Mouse (Mus musculus) G1E (cell line): Measurements from ENCODE around the gene Ctdsp2. TPM values are rescaled to one million over a fixed set of nuclear protein-coding genes. Genes with fewer than 3 reads are reported as not detected.

Experiments
- ATAC-seq: 2 replicates; pipeline ENCODE4 v1.8.0; 2016; ENCODE audit warnings: mild to moderate bottlenecking; ENCODE audit not compliant: insufficient number of reproducible peaks, poor library complexity, low FRiP score, severe bottlenecking; ENCODE audit errors: extremely low read depth
- DNase-seq: peaks from one replicate; pipeline ENCODE4 v3.0.0; 2012; ENCODE audit warnings: low spot score
- H3K27me3 ChIP-seq: 2 replicates; pipeline ENCODE4 v1.6.1; 2012; ENCODE audit warnings: mild to moderate bottlenecking, low read length, inconsistent platforms; ENCODE audit not compliant: insufficient read depth
- H3K36me3 ChIP-seq: replicated peaks from 2 replicates; pipeline ENCODE3; 2012; ENCODE audit warnings: mild to moderate bottlenecking, inconsistent platforms
- H3K4me1 ChIP-seq: 2 replicates; pipeline ENCODE4 v1.6.1; 2012; ENCODE audit warnings: low read depth, low read length, inconsistent platforms, mixed read lengths; ENCODE audit not compliant: insufficient read depth
- H3K4me3 ChIP-seq: 2 replicates; pipeline ENCODE4 v1.5.1; 2012; ENCODE audit warnings: low read depth, mild to moderate bottlenecking, inconsistent platforms, low read length, moderate library complexity, mixed read lengths
- H3K9me3 ChIP-seq: replicated peaks from 2 replicates; pipeline ENCODE4 v1.6.1; 2012; ENCODE audit warnings: inconsistent platforms
- CTCF ChIP-seq: IDR thresholded peaks from 2 replicates; pipeline ENCODE4 v1.5.1; 2012; ENCODE audit warnings: low read depth, low read length, inconsistent platforms, mixed read lengths
- GATA1 ChIP-seq: IDR thresholded peaks from 2 replicates; pipeline ENCODE4 v1.6.1; 2012; ENCODE audit warnings: borderline replicate concordance, low read length, inconsistent platforms, mixed read lengths
- GATA2 ChIP-seq: IDR thresholded peaks from 2 replicates; pipeline ENCODE4 v1.6.1; 2012; ENCODE audit warnings: low read depth, low read length, inconsistent platforms, borderline replicate concordance
- POLR2AphosphoS5 ChIP-seq: IDR thresholded peaks from 2 replicates; pipeline ENCODE4 v1.6.1; 2012; ENCODE audit warnings: low read depth, low read length, inconsistent platforms; ENCODE audit not compliant: insufficient replicate concordance
- TAL1 ChIP-seq: conservative IDR thresholded peaks from 2 replicates; pipeline ENCODE4 v1.6.1; 2012; ENCODE audit warnings: low read depth, low read length, inconsistent platforms, mixed read lengths
- polyA plus RNA-seq: library from polyadenylated mRNA; stranded (reverse); fragments of >175 nt; gene quantifications from 2 replicates; pipeline ENCODE4 v1.2.3, GENCODE M21; 2012
- total RNA-seq, 2 experiments: library from RNA; stranded (forward) in 1 of 2; stranded (reverse) in 1 of 2; fragments of 200-1000 nt in 1 of 2; fragments of >200 nt in 1 of 2; fragmentation: Nextera tagmentation in 1 of 2; gene quantifications; 2 replicates each; pipeline ENCODE4 v1.2.3; 2014 to 2017

Gene Ctdsp2
- total and polyA plus RNA-seq, 3 experiments: 30.2 to 162 (median 81.4) TPM

DNA sequence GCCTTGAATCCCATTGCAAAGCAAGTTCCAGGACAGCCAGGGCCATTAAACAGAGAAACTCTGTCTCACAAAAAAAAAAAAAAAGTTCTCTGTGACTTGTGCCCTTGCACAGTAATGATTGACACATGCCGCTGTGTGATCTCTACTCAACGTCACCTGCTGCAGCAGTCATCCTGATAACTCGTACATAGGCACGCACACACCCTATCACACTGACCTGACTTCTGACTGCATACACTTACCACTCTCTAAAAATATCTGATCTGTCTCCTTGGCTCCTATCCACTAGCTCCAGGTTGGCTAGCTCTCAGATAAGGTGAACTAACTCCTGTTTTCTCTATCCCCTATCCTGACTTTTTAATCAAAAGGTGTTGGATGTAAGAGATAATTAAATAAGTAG lies 27.9 kb upstream of the Ctdsp2 start:
- peaks cover 2% of the 10 kb centered on the region for H3K9me3 ChIP-seq
- H3K36me3 ChIP-seq: no peaks in the 10 kb centered on the region
- no peak for TF ChIP-seq GATA1
- peaks cover 8% of the 10 kb centered on the region for H3K27me3 ChIP-seq
- DNase-seq (no peak), ATAC-seq (no peak)
- H3K4me1 ChIP-seq: no peaks in the 10 kb centered on the region
- no peak overlapping the region for H3K4me3 ChIP-seq

- H3K4me3 ChIP-seq: no peak overlapping the region
- no peak for DNase-seq
- TF ChIP-seq GATA1: no peak
- no peak for TF ChIP-seq POLR2AphosphoS5
- no peak for TF ChIP-seq CTCF
- no peak for TF ChIP-seq GATA2
- TF ChIP-seq TAL1: no peak
- no peaks in the 10 kb centered on the region for H3K4me1 ChIP-seq
- H3K27me3 ChIP-seq: peaks cover 16% of the 10 kb centered on the region
- H3K9me3 ChIP-seq: peaks cover 2% of the 10 kb centered on the region
- no peak for ATAC-seq
- H3K36me3 ChIP-seq: no peaks in the 10 kb centered on the region
Observed at GRCm38 (mm10) chr10:126952375-126952774, 26.1 kb upstream of the Ctdsp2 start.

GRCm38 (mm10) chr10:126953029-126953471 lies 25.5 kb upstream of the Ctdsp2 start:
- no peak for ATAC-seq
- Histone ChIP-seq H3K4me3 (no peak overlapping the region), H3K9me3 (peaks cover 2% of the 10 kb centered on the region), H3K36me3 (no peaks in the 10 kb centered on the region), H3K4me1 (no peaks in the 10 kb centered on the region), H3K27me3 (peaks cover 21% of the 10 kb centered on the region)
- DNase-seq: no peak
- no peak for TF ChIP-seq TAL1
- TF ChIP-seq CTCF: no peak

GRCm38 (mm10) chr10:126956692-126957358 lies 21.7 kb upstream of the Ctdsp2 start:
- Histone ChIP-seq H3K4me3 (no peak overlapping the region), H3K9me3 (peaks cover 2% of the 10 kb centered on the region), H3K27me3 (peaks cover 18% of the 10 kb centered on the region), H3K4me1 (no peaks in the 10 kb centered on the region), H3K36me3 (no peaks in the 10 kb centered on the region)
- no peak for ATAC-seq
- TF ChIP-seq GATA1 (no peak), TAL1 (no peak), POLR2AphosphoS5 (no peak), GATA2 (no peak), CTCF (no peak)
- DNase-seq: no peak

GRCm38 (mm10) chr10:126957359-126958107 lies 21.0 kb upstream of the Ctdsp2 start:
- TF ChIP-seq TAL1: no peak
- TF ChIP-seq POLR2AphosphoS5: no peak
- TF ChIP-seq GATA2: no peak
- TF ChIP-seq CTCF: no peak
- TF ChIP-seq GATA1: no peak
- H3K9me3 ChIP-seq: no peaks in the 10 kb centered on the region
- no peak overlapping the region for H3K4me3 ChIP-seq
- DNase-seq: no peak
- peaks cover 23% of the 10 kb centered on the region for H3K27me3 ChIP-seq
- ATAC-seq: no peak
- no peaks in the 10 kb centered on the region for H3K36me3 ChIP-seq
- peaks cover 5% of the 10 kb centered on the region for H3K4me1 ChIP-seq

DNA sequence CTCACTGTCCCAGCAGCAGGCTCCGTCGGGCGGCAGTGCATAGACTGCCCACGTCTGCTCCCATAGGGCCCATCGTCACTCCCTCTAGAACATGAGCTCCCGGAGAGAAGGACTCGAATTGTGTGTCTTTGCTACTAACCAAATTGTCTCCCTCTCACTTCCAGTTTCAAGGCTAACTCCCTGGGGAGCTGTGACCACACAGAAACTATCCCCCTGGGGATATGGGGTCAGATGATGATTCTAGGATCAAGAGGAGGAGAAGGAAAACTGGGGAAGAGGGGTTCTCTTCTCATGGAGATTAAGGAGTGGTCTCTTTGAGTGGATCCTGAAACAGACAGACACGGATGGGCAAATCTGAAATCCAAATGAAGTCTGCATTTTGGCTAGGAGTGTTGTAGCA lies 18.0 kb upstream of the Ctdsp2 start:
- H3K4me1 ChIP-seq: peaks cover 6% of the 10 kb centered on the region
- H3K9me3 ChIP-seq: no peaks in the 10 kb centered on the region
- TF ChIP-seq CTCF (no peak), POLR2AphosphoS5 (no peak), TAL1 (no peak), GATA1 (no peak), GATA2 (no peak)
- H3K36me3 ChIP-seq: no peaks in the 10 kb centered on the region
- DNase-seq (no peak), ATAC-seq (no peak)
- no peak overlapping the region for H3K4me3 ChIP-seq
- peaks cover 37% of the 10 kb centered on the region for H3K27me3 ChIP-seq

DNA sequence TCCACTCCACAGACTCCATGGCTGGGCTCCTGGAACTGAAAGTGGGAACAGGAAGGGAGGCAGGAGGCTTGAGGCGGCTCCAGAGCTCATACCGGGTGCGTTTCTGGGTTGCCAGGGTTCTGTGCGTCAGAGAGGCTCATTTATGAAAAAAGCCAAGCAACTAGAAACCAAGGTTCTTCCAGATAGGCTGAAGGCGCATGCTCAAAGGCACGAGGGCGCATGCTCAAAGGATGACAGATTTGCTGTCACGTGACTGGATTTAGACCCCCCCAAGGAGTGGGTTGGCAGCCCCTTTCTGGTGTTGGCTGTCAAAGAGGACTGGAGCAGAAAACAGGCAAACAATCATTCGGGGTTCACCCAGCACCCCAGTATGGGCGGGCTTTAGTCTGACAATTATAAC lies 16.8 kb upstream of the Ctdsp2 start:
- Histone ChIP-seq H3K27me3 (peaks cover 34% of the 10 kb centered on the region), H3K4me3 (no peak overlapping the region), H3K9me3 (no peaks in the 10 kb centered on the region), H3K4me1 (peaks cover 6% of the 10 kb centered on the region), H3K36me3 (no peaks in the 10 kb centered on the region)
- ATAC-seq (no peak), DNase-seq (no peak)
- TF ChIP-seq CTCF: no peak
- no peak for TF ChIP-seq GATA1
- no peak for TF ChIP-seq POLR2AphosphoS5
- TF ChIP-seq GATA2: no peak
- no peak for TF ChIP-seq TAL1
